Mouse (Mus musculus): Measurements from ENCODE around the gene Mms19.

The Mms19 gene

GRCm38 (mm10) chr19:41998770-41999548 lies 18.0 kb upstream of the Mms19 start:
- DNase-seq (ENCODE audit: low spot score) = no peak

GRCm38 (mm10) chr19:41997090-41997489 lies 16.1 kb upstream of the Mms19 start:
- no peak for DNase-seq (ENCODE audit: low spot score)

GRCm38 (mm10) chr19:41995483-41995882 lies 14.5 kb upstream of the Mms19 start:
- no peak for DNase-seq (ENCODE audit: low spot score)

GRCm38 (mm10) chr19:41994023-41994422 lies 13.1 kb upstream of the Mms19 start:
- no peak for DNase-seq (ENCODE audit: low spot score)

GRCm38 (mm10) chr19:41993484-41993883 lies 12.5 kb upstream of the Mms19 start:
- no peak for DNase-seq (ENCODE audit: low spot score)

GRCm38 (mm10) chr19:41992971-41993370 lies 12.0 kb upstream of the Mms19 start:
- no peak for DNase-seq (ENCODE audit: low spot score)

GRCm38 (mm10) chr19:41991926-41992477 lies 11.0 kb upstream of the Mms19 start:
- DNase-seq (ENCODE audit: low spot score) = no peak

GRCm38 (mm10) chr19:41989810-41990209 lies 8.9 kb upstream of the Mms19 start:
- DNase-seq (ENCODE audit: low spot score) = no peak

- DNase-seq (ENCODE audit: low spot score) = no peak
These were observed 6.2 kb upstream of the Mms19 start for GRCm38 (mm10) chr19:41987206-41987605.

GRCm38 (mm10) chr19:41985994-41986393 lies 5.0 kb upstream of the Mms19 start:
- DNase-seq (ENCODE audit: low spot score) = no peak

GRCm38 (mm10) chr19:41982791-41983150 lies 1.8 kb upstream of the Mms19 start:
- DNase-seq (ENCODE audit: low spot score) = peak; percentile 25

GRCm38 (mm10) chr19:41981931-41982790 lies 1.2 kb upstream of the Mms19 start:
- DNase-seq (ENCODE audit: low spot score) = peak; percentile 46

- DNase-seq (ENCODE audit: low spot score) = no peak
These were observed 604 bp upstream of the Mms19 start, which contains the start of gene Ubtd1 for GRCm38 (mm10) chr19:41981595-41981927. Gene Ubtd1, plus strand, starts transcription at chr19:41981763.

- peak; percentile 84 for DNase-seq (ENCODE audit: low spot score)
These were observed 537 bp downstream of the Mms19 start for GRCm38 (mm10) chr19:41980422-41980818.

GRCm38 (mm10) chr19:41973891-41974794 lies 6.8 kb downstream of the Mms19 start:
- DNase-seq (ENCODE audit: low spot score) = no peak

GRCm38 (mm10) chr19:41969618-41970017 lies 11.3 kb downstream of the Mms19 start:
- no peak for DNase-seq (ENCODE audit: low spot score)

- no peak for DNase-seq (ENCODE audit: low spot score)
These were observed 27.4 kb downstream of the Mms19 start for GRCm38 (mm10) chr19:41953574-41953973.

- no peak for DNase-seq (ENCODE audit: low spot score)
These were observed 28.7 kb downstream of the Mms19 start for GRCm38 (mm10) chr19:41952287-41952686.

GRCm38 (mm10) chr19:41943841-41944240 lies 37.1 kb downstream of the Mms19 start:
- DNase-seq (ENCODE audit: low spot score) = no peak

- no peak for DNase-seq (ENCODE audit: low spot score)
These were observed 42.4 kb downstream of the Mms19 start for GRCm38 (mm10) chr19:41938539-41938938.

- no peak for DNase-seq (ENCODE audit: low spot score)
These were observed 45.0 kb downstream of the Mms19 start for GRCm38 (mm10) chr19:41935921-41936320.

- DNase-seq (ENCODE audit: low spot score) = no peak
These were observed 46.8 kb downstream of the Mms19 start for GRCm38 (mm10) chr19:41934124-41934523.
